Mouse (Mus musculus) liver, embryonic 16.5 days (tissue): Measurements from ENCODE around the gene Ccdc22. TPM values are rescaled to one million over a fixed set of nuclear protein-coding genes. Genes with fewer than 3 reads are reported as not detected.

Source experiments
- ATAC-seq: fragments of 200-750 bp; cut with Nextera tagmentation; 2 replicates; pipeline ENCODE4 v1.8.0; 2017; ENCODE audit warnings: low read depth, mild to moderate bottlenecking, moderate number of reproducible peaks, moderate library complexity
- H3K27ac ChIP-seq: fragments of 300-500 bp; sonication (generic); 2 replicates; pipeline ENCODE4 v1.5.1; 2014; ENCODE audit warnings: mild to moderate bottlenecking, low read length
- H3K27me3 ChIP-seq: fragments of 300-500 bp; sonication (generic); 2 replicates; pipeline ENCODE4 v1.6.1; 2014; ENCODE audit warnings: low read depth, low read length, mixed read lengths; ENCODE audit not compliant: control insufficient read depth, insufficient read depth
- H3K36me3 ChIP-seq: fragments of 300-500 bp; sonication (generic); 2 replicates; pipeline ENCODE4 v1.6.1; 2014; ENCODE audit warnings: mild to moderate bottlenecking; ENCODE audit not compliant: control insufficient read depth, insufficient read depth
- H3K4me1 ChIP-seq: fragments of 300-500 bp; sonication (generic); 2 replicates; pipeline ENCODE4 v1.6.1; 2014; ENCODE audit warnings: low read depth, low read length, mixed read lengths; ENCODE audit not compliant: control insufficient read depth
- H3K4me2 ChIP-seq: fragments of 300-500 bp; sonication (generic); 2 replicates; pipeline ENCODE4 v1.6.1; 2014; ENCODE audit warnings: low read depth, low read length, mixed read lengths
- H3K4me3 ChIP-seq: fragments of 300-500 bp; sonication (generic); 2 replicates; pipeline ENCODE4 v1.5.1; 2014; ENCODE audit warnings: low read depth, mild to moderate bottlenecking, low read length
- H3K9ac ChIP-seq: fragments of 300-500 bp; sonication (generic); 2 replicates; pipeline ENCODE4 v1.6.1; 2014; ENCODE audit warnings: low read depth, low read length
- H3K9me3 ChIP-seq: fragments of 300-500 bp; sonication (generic); replicated peaks from 2 replicates; pipeline ENCODE4 v1.6.1; 2016; ENCODE audit warnings: low read length; ENCODE audit not compliant: control insufficient read depth
- WGBS: fragments of 180-500 bp; shearing (Covaris S2); extraction: QIAGEN DNeasy Blood & Tissue Kit; methylation state at CpG from one replicate; pipeline ENCODE4 v1.1.7; 2014; ENCODE audit not compliant: insufficient replicate concordance; 5-methylcytosine and 5-hydroxymethylcytosine counted together
- polyA plus RNA-seq: library from polyadenylated mRNA; unstranded; fragments of >200 nt; fragmentation: Nextera tagmentation; extraction: Ambion mirVana; gene quantifications from 2 replicates; pipeline ENCODE4 v1.2.1, GENCODE M21; 2015

Gene Ccdc22
- polyA plus RNA-seq, 1 experiment from 2014 or later = 17.6 TPM

- WGBS = 67% methylated on average over 2 of the region's 2 CpGs
- no peak overlapping the region for H3K4me2 ChIP-seq
- H3K27me3 ChIP-seq = no peaks in the 10 kb centered on the region
- no peak for ATAC-seq
- H3K4me3 ChIP-seq = no peak overlapping the region
- H3K9me3 ChIP-seq = no peaks in the 10 kb centered on the region
- no peak overlapping the region for H3K9ac ChIP-seq
- no peaks in the 10 kb centered on the region for H3K4me1 ChIP-seq
- no peak overlapping the region for H3K27ac ChIP-seq
- no peaks in the 10 kb centered on the region for H3K36me3 ChIP-seq
Measured at GRCm38 (mm10) chrX:7581151-7581550, 24.2 kb downstream of the Ccdc22 start.

- Histone ChIP-seq H3K9ac (peak overlapping the region; percentile 54), H3K4me3 (peak overlapping the region; percentile 74), H3K27ac (peak overlapping the region; percentile 77; the same call in 1 of the 2 replicates), H3K4me1 (peaks cover 15% of the 10 kb centered on the region), H3K27me3 (no peaks in the 10 kb centered on the region), H3K4me2 (peak overlapping the region; percentile 60), H3K9me3 (no peaks in the 10 kb centered on the region), H3K36me3 (no peaks in the 10 kb centered on the region)
- ATAC-seq = no peak
- WGBS = 26% methylated on average over 5 of the region's 6 CpGs
Measured at GRCm38 (mm10) chrX:7574885-7575231, 30.5 kb downstream of the Ccdc22 start.

- H3K4me2 ChIP-seq = peak within 1 kb of the TSS; percentile 81
- no peaks in the 10 kb centered on the region for H3K9me3 ChIP-seq
- H3K4me1 ChIP-seq = peaks cover 15% of the 10 kb centered on the region
- peak; percentile 97 for ATAC-seq
- peak within 1 kb of the TSS; percentile 74 for H3K4me3 ChIP-seq
- H3K36me3 ChIP-seq = no peaks in the 10 kb centered on the region
- no peaks in the 10 kb centered on the region for H3K27me3 ChIP-seq
- peak within 1 kb of the TSS; percentile 79 for H3K27ac ChIP-seq
- H3K9ac ChIP-seq = peak within 1 kb of the TSS; percentile 76
- 23% methylated on average over 56 of the region's 65 CpGs for WGBS
Measured at GRCm38 (mm10) chrX:7574087-7574884, 31.0 kb downstream of the Ccdc22 start, which contains the start of gene Ppp1r3f. Ppp1r3f (minus strand) TSS chrX:7574283.

DNA sequence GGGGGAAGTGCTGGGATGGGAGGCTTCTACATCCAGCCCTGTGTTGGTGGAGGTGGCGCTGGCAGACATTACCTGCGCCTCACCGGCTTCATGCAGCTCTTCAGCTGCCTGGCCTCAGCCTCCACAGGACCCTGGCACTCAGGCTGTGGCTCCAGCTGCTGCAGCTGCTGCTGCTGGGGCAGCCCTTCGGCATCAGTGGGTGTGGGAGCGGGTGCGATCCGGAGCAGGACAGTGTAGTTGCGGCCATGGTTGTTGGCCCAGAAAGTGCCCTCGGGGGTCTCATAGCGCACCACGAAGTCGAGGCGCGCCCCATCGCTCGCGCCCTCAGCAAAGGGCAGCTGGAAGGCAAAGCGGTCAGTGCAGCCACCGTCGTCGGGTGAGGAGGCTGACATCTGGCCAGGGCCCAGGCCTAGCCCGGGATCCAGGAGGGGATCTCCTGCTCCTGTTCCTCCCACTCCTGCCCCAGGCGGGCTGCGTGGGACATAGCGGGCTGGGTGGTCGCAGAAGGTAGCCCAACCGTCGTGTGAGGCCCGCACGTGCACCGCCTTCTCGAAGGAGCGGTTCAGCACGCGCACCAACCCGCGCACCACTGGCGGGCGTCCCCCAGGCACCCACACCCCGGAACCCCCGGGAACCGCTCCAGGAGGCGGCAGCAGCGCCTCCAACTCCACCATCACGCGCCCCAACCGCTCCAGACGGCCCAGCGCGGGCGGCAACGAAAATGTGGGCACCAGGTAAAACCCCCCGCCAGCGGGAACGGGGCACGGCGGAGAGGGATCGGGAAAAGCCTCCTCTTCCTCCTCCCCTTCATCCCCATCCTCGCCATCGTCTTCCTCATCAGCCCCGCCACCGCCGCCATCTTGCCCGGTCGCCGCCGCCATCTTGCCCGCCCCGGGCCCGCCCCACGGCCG is 31.9 kb downstream of the Ccdc22 start, which contains the start of gene Foxp3:
Gene Foxp3 (plus strand): TSS at position 469 of the 911 bp plus-strand sequence.
- Histone ChIP-seq H3K27me3 (no peaks in the 10 kb centered on the region), H3K4me2 (peak within 1 kb of the TSS; percentile 81), H3K27ac (peak within 1 kb of the TSS; percentile 79), H3K4me3 (peak within 1 kb of the TSS; percentile 74), H3K4me1 (peaks cover 15% of the 10 kb centered on the region), H3K9ac (peak within 1 kb of the TSS; percentile 76), H3K36me3 (no peaks in the 10 kb centered on the region), H3K9me3 (no peaks in the 10 kb centered on the region)
- 35% methylated on average over 63 of the region's 72 CpGs for WGBS
- peak; percentile 35 for ATAC-seq

DNA sequence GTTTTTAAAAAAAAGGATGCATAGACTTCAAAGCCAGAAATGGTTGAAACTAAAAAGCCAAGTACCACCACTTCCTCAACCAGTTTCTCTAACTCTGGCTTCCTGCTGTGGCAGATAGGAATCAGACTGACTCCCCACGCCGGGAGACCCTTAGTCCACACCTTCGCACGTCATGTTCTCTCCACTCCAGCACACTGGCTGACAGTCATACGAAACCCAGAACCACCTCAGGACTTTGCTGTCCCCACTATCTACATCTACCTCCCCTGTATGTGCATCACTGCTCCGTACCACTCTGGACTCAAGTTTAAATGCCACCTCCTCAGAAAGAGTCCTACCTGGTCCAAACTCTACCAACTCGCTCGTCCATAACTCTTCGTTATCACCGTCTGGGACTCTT is 32.9 kb downstream of the Ccdc22 start:
- WGBS = 45% methylated on average over 10 of the region's 10 CpGs
- H3K27me3 ChIP-seq = no peaks in the 10 kb centered on the region
- H3K9me3 ChIP-seq = no peaks in the 10 kb centered on the region
- H3K36me3 ChIP-seq = no peaks in the 10 kb centered on the region
- peak overlapping the region; percentile 15; the same call in 1 of the 2 replicates for H3K4me3 ChIP-seq
- peak overlapping the region; percentile 81 for H3K4me2 ChIP-seq
- no peak overlapping the region for H3K9ac ChIP-seq
- no peak for ATAC-seq
- H3K27ac ChIP-seq = no peak overlapping the region
- H3K4me1 ChIP-seq = peaks cover 15% of the 10 kb centered on the region

- ATAC-seq = no peak
- Histone ChIP-seq H3K4me1 (peaks cover 15% of the 10 kb centered on the region), H3K4me3 (no peak overlapping the region), H3K9ac (no peak overlapping the region), H3K36me3 (no peaks in the 10 kb centered on the region), H3K27ac (no peak overlapping the region), H3K4me2 (no peak overlapping the region), H3K27me3 (no peaks in the 10 kb centered on the region), H3K9me3 (no peaks in the 10 kb centered on the region)
- WGBS = 54% methylated on average over 9 of the region's 9 CpGs
Measured at GRCm38 (mm10) chrX:7571565-7572136, 33.7 kb downstream of the Ccdc22 start.

- no peak for ATAC-seq
- WGBS = 36% methylated on average over 7 of the region's 7 CpGs
Measured at GRCm38 (mm10) chrX:7570481-7571175, 34.7 kb downstream of the Ccdc22 start.

DNA sequence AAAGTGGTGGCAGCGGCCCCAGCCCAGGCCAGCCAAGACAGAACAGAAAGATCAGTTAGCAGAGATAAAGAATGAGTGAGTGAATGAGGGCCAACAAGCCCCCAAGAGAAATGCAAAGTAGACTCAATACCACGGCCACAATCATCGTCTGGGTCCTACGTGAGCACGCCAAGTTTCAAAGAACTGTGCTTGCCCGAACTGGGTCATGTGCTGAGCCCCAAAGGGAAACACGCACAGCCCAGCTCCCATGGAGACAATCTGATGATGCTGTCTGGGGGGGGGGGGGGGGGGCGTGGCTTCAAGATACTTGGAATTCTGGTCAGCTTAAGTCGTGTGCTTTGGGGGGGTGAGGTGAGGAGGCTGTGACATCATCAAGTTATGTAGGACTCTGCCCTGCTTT is 37.8 kb downstream of the Ccdc22 start:
- 53% methylated on average over 9 of the region's 9 CpGs for WGBS
- Histone ChIP-seq H3K4me3 (no peak overlapping the region), H3K4me1 (peaks cover 2% of the 10 kb centered on the region; the same call in 1 of the 2 replicates), H3K27me3 (no peaks in the 10 kb centered on the region), H3K27ac (no peak overlapping the region), H3K9me3 (no peaks in the 10 kb centered on the region), H3K36me3 (no peaks in the 10 kb centered on the region), H3K4me2 (no peak overlapping the region), H3K9ac (no peak overlapping the region)
- ATAC-seq = no peak

More at GRCm38 (mm10) chrX:7570481-7571175, 34.7 kb downstream of the Ccdc22 start:
- no peak overlapping the region for H3K9ac ChIP-seq
- H3K9me3 ChIP-seq = no peaks in the 10 kb centered on the region
- H3K4me2 ChIP-seq = no peak overlapping the region
- H3K36me3 ChIP-seq = no peaks in the 10 kb centered on the region
- H3K27me3 ChIP-seq = no peaks in the 10 kb centered on the region
- H3K4me3 ChIP-seq = no peak overlapping the region
- peaks cover 15% of the 10 kb centered on the region for H3K4me1 ChIP-seq
- no peak overlapping the region for H3K27ac ChIP-seq
